Mouse (Mus musculus) hindbrain, postnatal 0 days (tissue): ENCODE measurements at regions not wholly inside any gene's neighbourhood (a gene's known extent, or its start where the extent isn't known, plus 50 kb on each side); places are given as distances from the start of the nearest gene placed in this dataset.

Source experiments
- ATAC-seq: fragments of 200-750 bp; cut with Nextera tagmentation; 2 replicates; pipeline ENCODE4 v1.8.0; 2017; ENCODE audit warnings: mild to moderate bottlenecking, moderate TSS enrichment, moderate library complexity
- DNase-seq: peaks from one replicate; pipeline ENCODE4 v3.0.0-alpha.2; 2015; ENCODE audit warnings: low spot score
- H3K27ac ChIP-seq: fragments of 300-500 bp; sonication (generic); 2 replicates; pipeline ENCODE4 v1.5.1; 2014; ENCODE audit warnings: mild to moderate bottlenecking
- H3K27me3 ChIP-seq: fragments of 300-500 bp; sonication (generic); 2 replicates; pipeline ENCODE4 v1.6.1; 2014; ENCODE audit warnings: low read length, mixed read lengths; ENCODE audit not compliant: insufficient read depth
- H3K36me3 ChIP-seq: fragments of 300-500 bp; sonication (generic); 2 replicates; pipeline ENCODE4 v1.6.1; 2014; ENCODE audit warnings: low read length, mixed read lengths; ENCODE audit not compliant: insufficient read depth
- H3K4me1 ChIP-seq: fragments of 300-500 bp; sonication (generic); 2 replicates; pipeline ENCODE4 v1.6.1; 2014; ENCODE audit warnings: antibody characterized with exemption, low read length, mixed read lengths; ENCODE audit not compliant: insufficient read depth
- H3K4me2 ChIP-seq: fragments of 300-500 bp; sonication (generic); 2 replicates; pipeline ENCODE4 v1.6.1; 2014; ENCODE audit warnings: low read depth, mild to moderate bottlenecking, low read length, moderate library complexity, mixed read lengths
- H3K4me3 ChIP-seq: fragments of 300-500 bp; sonication (generic); 2 replicates; pipeline ENCODE4 v1.5.1; 2014; ENCODE audit warnings: low read length
- H3K9ac ChIP-seq: fragments of 300-500 bp; sonication (generic); replicated peaks from 2 replicates; pipeline ENCODE4 v1.6.1; 2014; ENCODE audit warnings: mild to moderate bottlenecking, low read length, moderate library complexity, mixed read lengths
- H3K9me3 ChIP-seq: fragments of 300-500 bp; sonication (generic); 2 replicates; pipeline ENCODE4 v1.6.1; 2016; ENCODE audit warnings: low read length, mixed read lengths
- CTCF ChIP-seq: IDR thresholded peaks from 2 replicates; pipeline ENCODE4 v1.5.1; 2016; ENCODE audit warnings: antibody characterized with exemption, control low read depth, low read depth
- WGBS: fragments of 180-500 bp; shearing (Covaris S2); extraction: QIAGEN DNeasy Blood & Tissue Kit; methylation state at CpG from one replicate; pipeline ENCODE4 v1.1.7; 2014; 5-methylcytosine and 5-hydroxymethylcytosine counted together

DNA sequence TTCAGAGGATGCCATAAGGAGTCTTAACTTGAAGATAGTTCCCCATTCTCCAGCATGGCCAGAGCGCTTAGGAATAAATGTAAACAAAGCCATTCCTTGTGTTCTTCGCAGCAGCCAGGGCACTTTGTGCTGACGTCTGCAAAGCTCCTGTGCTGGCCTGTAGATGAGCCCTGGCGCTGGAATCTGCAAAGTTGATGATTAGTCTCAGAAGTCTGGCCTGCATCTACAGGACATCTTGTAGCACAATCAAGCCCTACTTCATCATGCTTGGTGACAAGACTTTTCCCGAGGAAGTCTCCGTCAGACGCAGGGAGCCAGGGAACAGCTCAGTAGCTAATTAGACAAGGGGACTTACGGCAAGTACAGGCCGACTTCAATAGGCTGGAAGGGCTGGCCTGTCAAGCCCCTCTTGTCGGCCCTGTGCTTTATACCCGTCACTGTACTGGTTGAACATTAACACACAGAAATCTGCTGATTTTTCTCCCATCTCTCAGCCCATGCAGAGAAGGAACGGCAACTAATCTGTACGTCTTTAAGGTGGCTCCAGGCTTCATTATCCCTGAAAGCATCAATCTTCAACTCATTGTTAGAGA lies 87.6 kb upstream of the Nrbf2 start:
- no peak overlapping the region for H3K4me2 ChIP-seq
- no peaks in the 10 kb centered on the region for H3K27me3 ChIP-seq
- H3K27ac ChIP-seq = no peak overlapping the region
- no peak overlapping the region for H3K4me3 ChIP-seq
- WGBS = 44% methylated on average over 13 of the region's 13 CpGs
- no peaks in the 10 kb centered on the region for H3K4me1 ChIP-seq
- DNase-seq = no peak
- H3K9ac ChIP-seq = no peak overlapping the region
- 0 out of 2 replicates have a peak, but pooled peaks cover 3% of the 10 kb centered on the region for H3K9me3 ChIP-seq
- ATAC-seq = no peak
- no peak for TF ChIP-seq CTCF
- no peaks in the 10 kb centered on the region for H3K36me3 ChIP-seq

DNA sequence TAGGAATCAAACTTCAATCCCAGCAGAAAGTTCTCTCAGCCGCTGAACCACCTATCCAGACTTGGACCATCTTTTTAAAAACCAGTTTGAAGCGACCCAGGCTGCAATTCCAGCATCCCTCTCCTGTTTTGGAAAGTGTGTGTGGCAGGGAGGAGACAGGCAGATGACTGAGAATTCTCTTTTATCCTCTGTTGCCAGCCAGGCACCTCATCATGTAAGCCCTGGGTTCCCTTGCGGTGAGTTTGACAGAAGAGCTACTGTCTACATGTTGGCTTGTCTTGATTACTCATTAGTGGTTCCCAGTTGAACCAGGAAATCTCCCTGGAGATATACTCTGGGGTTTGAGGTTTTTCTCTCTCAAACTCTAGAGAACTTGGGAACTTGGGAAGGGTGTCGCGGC lies 91.5 kb upstream of the Nrbf2 start:
- whole genome bisulfite sequencing = 86% methylated on average over 5 of the region's 5 CpGs
- TF ChIP-seq CTCF = no peak
- DNase-seq = no peak

DNA sequence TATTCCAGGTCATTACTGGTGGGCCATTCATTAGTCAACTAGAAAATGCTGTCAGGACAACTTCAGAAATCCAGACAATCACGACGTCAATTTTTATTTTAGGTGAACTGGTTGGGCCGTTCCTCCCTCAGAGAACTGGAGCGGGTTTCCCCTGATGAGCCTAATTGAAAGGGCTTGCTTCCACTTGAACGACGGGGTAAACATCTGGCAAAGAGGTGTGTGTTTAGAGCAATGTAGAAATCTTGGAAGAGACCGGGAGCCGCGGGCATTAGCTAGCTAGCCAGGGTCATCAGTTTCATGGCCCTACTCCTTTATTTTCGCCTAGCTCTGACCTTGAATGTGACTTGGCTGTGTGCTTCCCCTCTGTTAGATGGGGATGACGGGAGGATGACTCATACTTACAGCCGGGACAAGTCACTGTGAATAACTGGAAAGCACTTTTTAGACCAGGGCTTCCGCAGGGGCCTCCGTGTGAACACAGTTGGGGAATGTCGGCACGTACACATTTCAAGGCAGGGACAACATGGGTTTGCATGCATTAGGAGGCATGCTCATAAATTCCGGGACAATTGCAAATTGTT lies 92.6 kb upstream of the Nrbf2 start:
- no peak for DNase-seq
- H3K36me3 ChIP-seq = no peaks in the 10 kb centered on the region
- ATAC-seq = no peak
- H3K4me3 ChIP-seq = no peak overlapping the region
- no peak overlapping the region for H3K4me2 ChIP-seq
- H3K4me1 ChIP-seq = no peaks in the 10 kb centered on the region
- no peak overlapping the region for H3K27ac ChIP-seq
- no peaks in the 10 kb centered on the region for H3K9me3 ChIP-seq
- 78% methylated on average over 17 of the region's 17 CpGs for WGBS
- no peaks in the 10 kb centered on the region for H3K27me3 ChIP-seq
- no peak overlapping the region for H3K9ac ChIP-seq
- no peak for TF ChIP-seq CTCF

More for the DNA sequence above, 91.5 kb upstream of the Nrbf2 start:
- H3K4me2 ChIP-seq = no peak overlapping the region
- no peak for ATAC-seq
- H3K9me3 ChIP-seq = no peaks in the 10 kb centered on the region
- no peak overlapping the region for H3K9ac ChIP-seq
- no peaks in the 10 kb centered on the region for H3K36me3 ChIP-seq
- no peak overlapping the region for H3K4me3 ChIP-seq
- no peak overlapping the region for H3K27ac ChIP-seq
- no peaks in the 10 kb centered on the region for H3K4me1 ChIP-seq
- no peaks in the 10 kb centered on the region for H3K27me3 ChIP-seq

DNA sequence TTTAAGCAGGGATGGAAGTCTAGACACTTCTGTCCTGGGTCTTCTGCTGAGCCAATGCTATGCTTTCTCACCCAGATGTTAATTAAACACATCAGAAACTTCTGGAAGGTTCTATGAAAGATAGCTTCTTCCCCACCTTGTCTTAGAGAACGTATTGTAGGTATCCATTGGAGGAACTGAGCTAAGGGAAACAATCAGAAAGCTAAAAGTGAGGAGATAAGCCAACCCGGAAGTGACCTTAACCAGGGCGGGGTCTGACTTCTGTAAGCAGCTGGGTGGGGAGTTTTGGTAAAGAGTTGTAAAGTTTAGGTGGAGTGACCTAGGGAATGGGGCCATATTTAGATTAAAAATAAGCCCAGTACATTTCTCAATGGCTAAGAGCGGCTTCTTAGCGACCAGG lies 95.1 kb upstream of the Nrbf2 start:
- no peaks in the 10 kb centered on the region for H3K36me3 ChIP-seq

DNA sequence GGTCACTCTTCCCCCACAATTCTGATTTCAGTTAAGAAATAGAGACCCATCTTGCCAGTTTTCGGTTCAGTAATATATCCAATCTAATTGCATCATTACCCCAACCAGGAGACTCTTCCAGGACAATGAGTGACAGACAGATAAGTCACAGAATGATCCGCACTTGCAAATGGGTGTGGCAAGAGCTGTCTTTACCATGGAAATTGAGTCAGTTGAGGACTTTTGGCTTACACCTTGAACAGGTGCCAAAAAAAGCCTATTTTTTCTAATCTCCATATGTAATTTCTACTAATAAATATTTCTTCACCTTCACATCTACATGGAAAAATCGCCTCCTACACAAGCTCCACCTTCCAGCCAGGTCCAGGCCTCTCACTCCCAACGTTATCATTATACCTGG lies 98.2 kb upstream of the Nrbf2 start:
- Histone ChIP-seq H3K27me3 (no peaks in the 10 kb centered on the region), H3K27ac (no peak overlapping the region), H3K4me2 (no peak overlapping the region), H3K36me3 (no peaks in the 10 kb centered on the region), H3K9ac (no peak overlapping the region), H3K4me1 (no peaks in the 10 kb centered on the region), H3K4me3 (no peak overlapping the region), H3K9me3 (no peaks in the 10 kb centered on the region)
- TF ChIP-seq CTCF = no peak
- ATAC-seq = no peak
- 86% methylated on average over 4 of the region's 4 CpGs for WGBS
- DNase-seq = no peak

More for the DNA sequence above, 95.1 kb upstream of the Nrbf2 start:
- no peak for TF ChIP-seq CTCF
- Histone ChIP-seq H3K9ac (no peak overlapping the region), H3K4me2 (no peak overlapping the region), H3K4me3 (no peak overlapping the region), H3K27ac (no peak overlapping the region), H3K9me3 (no peaks in the 10 kb centered on the region), H3K27me3 (no peaks in the 10 kb centered on the region), H3K4me1 (no peaks in the 10 kb centered on the region)
- DNase-seq = no peak
- 89% methylated on average over 5 of the region's 5 CpGs for WGBS
- ATAC-seq = no peak

DNA sequence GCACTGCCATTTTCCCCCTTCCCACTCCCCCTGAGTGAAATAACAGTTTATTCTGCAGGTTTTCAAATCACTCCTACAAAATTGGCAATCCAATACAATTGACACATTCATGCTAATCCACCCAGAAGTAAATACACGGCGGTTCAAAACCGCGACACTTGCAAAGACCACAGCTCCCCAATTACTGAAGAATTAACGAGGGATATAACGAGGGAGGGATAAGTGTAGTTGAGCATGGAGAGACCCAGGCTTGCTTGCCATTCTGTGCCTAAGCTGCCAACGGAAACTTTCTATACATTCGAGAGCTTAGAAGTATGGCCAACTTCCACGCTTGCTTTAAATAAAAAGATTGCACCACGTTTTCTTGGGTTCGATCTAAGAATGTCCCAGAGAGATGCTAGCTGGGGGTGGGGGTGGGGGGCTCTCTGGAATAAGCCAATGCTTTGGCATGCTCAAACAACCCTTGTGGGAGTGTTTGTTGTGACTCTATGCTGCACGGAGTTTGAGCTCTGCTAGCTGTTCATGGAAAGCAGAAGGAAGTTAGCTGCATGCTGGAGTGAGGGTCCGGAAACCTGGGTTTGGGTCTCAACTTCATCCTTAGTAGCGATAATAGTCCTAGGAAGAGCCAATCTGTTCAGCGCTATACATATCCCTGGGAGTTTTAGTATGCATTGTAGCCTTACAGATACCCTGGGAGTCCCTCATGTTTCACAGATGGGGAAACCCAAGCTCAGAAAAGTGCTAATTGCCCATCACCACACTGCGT lies 98.9 kb upstream of the Nrbf2 start:
- 77% methylated on average over 16 of the region's 16 CpGs for WGBS
- H3K4me2 ChIP-seq = no peak overlapping the region
- H3K27me3 ChIP-seq = no peaks in the 10 kb centered on the region
- ATAC-seq = no peak
- H3K9me3 ChIP-seq = no peaks in the 10 kb centered on the region
- no peaks in the 10 kb centered on the region for H3K4me1 ChIP-seq
- H3K36me3 ChIP-seq = no peaks in the 10 kb centered on the region
- DNase-seq = no peak
- no peak overlapping the region for H3K27ac ChIP-seq
- H3K4me3 ChIP-seq = no peak overlapping the region
- no peak for TF ChIP-seq CTCF
- H3K9ac ChIP-seq = no peak overlapping the region

DNA sequence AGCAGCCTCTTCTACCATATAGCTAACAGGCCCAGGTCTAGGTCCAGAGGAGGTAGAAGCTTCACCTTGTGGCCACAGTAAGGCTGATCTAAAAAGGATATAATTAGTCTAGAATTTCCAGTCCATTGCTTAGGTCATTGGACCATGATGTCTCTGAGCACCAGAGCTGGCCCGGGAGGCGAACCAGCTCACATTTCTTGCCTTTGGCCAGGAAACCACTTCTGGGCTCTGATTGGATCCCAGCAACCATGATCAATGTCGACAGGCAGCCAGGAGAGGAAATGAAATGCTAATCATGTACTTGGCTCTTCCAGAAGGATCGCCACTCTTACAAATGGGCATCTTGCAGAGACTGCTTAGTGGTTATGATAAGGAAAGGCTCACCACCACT lies 99.5 kb upstream of the Nrbf2 start:
- DNase-seq = no peak
- no peaks in the 10 kb centered on the region for H3K9me3 ChIP-seq
- H3K27me3 ChIP-seq = no peaks in the 10 kb centered on the region
- 54% methylated on average over 4 of the region's 4 CpGs for WGBS
- no peak overlapping the region for H3K9ac ChIP-seq
- H3K4me3 ChIP-seq = no peak overlapping the region
- H3K4me2 ChIP-seq = no peak overlapping the region
- H3K36me3 ChIP-seq = no peaks in the 10 kb centered on the region
- no peaks in the 10 kb centered on the region for H3K4me1 ChIP-seq
- H3K27ac ChIP-seq = no peak overlapping the region
- ATAC-seq = no peak
- TF ChIP-seq CTCF = no peak
